Mouse (Mus musculus): ENCODE measurements at regions not wholly inside any gene's neighbourhood (a gene's known extent, or its start where the extent isn't known, plus 50 kb on each side); places are given as distances from the start of the nearest gene placed in this dataset.

DNA sequence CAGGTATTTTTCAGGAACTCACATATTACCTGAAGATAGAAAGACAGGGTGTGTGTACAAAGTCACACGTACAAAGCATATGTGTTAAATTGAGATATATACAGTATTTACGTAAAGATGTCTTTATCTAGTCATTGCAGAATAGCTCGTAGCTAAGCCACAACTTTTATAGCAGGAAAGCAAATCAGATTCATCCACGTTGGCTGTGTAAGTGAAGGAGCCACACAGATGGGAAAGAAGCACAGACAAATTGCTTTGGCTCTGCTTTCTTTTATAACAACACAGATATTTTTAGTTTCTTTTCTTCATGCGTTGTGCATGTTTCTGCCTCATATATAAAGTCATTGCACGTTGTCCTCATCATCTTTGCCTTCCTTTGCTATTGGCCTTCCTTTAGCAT is 610.6 kb downstream of the Cetn3 start:
- TF ChIP-seq CTCF (IDR thresholded peaks at IDR 0.05; ENCODE audit: control insufficient read depth, insufficient read depth, insufficient read length) (no peak), CEBPB (IDR thresholded peaks at IDR 0.05; ENCODE audit: low read depth) (no peak), MYOG (IDR thresholded peaks at IDR 0.05; ENCODE audit: control insufficient read depth, extremely low read depth, insufficient read length) (no peak), MAX (IDR thresholded peaks at IDR 0.05) (no peak), USF1 (IDR thresholded peaks at IDR 0.05; ENCODE audit: low read depth) (no peak), FOSL1 (IDR thresholded peaks at IDR 0.05; ENCODE audit: insufficient read depth, low read length, poor library complexity, severe bottlenecking) (no peak), MYOD1 (IDR thresholded peaks at IDR 0.05; ENCODE audit: control insufficient read depth, insufficient read length, low read depth) (no peak)

Data from C2C12 (cell line).